Mouse (Mus musculus): ENCODE results near the gene Cstb. TPM values are rescaled to one million over a fixed set of nuclear protein-coding genes. Genes with fewer than 3 reads are reported as not detected.
A peak's percentile ranks its signal among the peaks of the same experiment; 100 is the strongest.

Gene Cstb
- total and polyA plus RNA-seq, 3 experiments, result 71.9 to 76.7 TPM; not detected in 1

- Histone ChIP-seq H3K36me3 (ENCODE audit: control insufficient read depth in 1 of 2, insufficient read depth in 2 of 2, low read length in 2 of 2) (peaks cover 3 to 6% of the 10 kb centered on the region in 2 experiments; a peak in 3 of 4 replicates), H3K9ac (ENCODE audit: control insufficient read depth, low read depth, low read length, poor library complexity, severe bottlenecking) (no peak overlapping the region), H3K27ac (ENCODE audit: control insufficient read depth, low read depth, low read length) (no peak overlapping the region), H3K4me1 (ENCODE audit: control insufficient read depth in 1 of 2, insufficient read depth in 2 of 2, low read length in 2 of 2) (peaks cover 0 to 18% of the 10 kb centered on the region in 2 experiments; a peak in 2 of 4 replicates), H3K4me3 (ENCODE audit: control insufficient read depth in 1 of 2, insufficient read depth in 1 of 2, low read depth in 2 of 2, low read length in 2 of 2) (no peak overlapping the region), H3K9me3 (replicated peaks; ENCODE audit: insufficient read depth, low read length) (no peaks in the 10 kb centered on the region), H3K79me2 (ENCODE audit: control insufficient read depth, insufficient read depth, low read length, poor library complexity) (no peaks in the 10 kb centered on the region), H3K27me3 (ENCODE audit: control insufficient read depth in 1 of 2, insufficient read depth in 2 of 2, low read length in 2 of 2) (no peaks in the 10 kb centered on the region)
- no peak for DNase-seq (ENCODE audit: low read depth, low spot score)
- TF ChIP-seq USF1 (IDR thresholded peaks at IDR 0.05; ENCODE audit: low read depth, low read length) (no peak), TAL1 (IDR thresholded peaks at IDR 0.05; ENCODE audit: low read length) (no peak), RAD21 (IDR thresholded peaks at IDR 0.05; ENCODE audit: low read depth, low read length) (no peak), CTCF (IDR thresholded peaks at IDR 0.05 in 2 of 3, conservative IDR thresholded peaks at IDR 0.05 in 1 of 3; ENCODE audit: control insufficient read depth in 1 of 3, insufficient read depth in 1 of 3, low read depth in 2 of 3, low read length in 3 of 3, poor library complexity in 1 of 3, severe bottlenecking in 1 of 3) (no peak), JUND (IDR thresholded peaks at IDR 0.05; ENCODE audit: low read depth, low read length) (no peak), TBP (IDR thresholded peaks at IDR 0.05; ENCODE audit: low read depth, low read length) (no peak), MYB (IDR thresholded peaks at IDR 0.05; ENCODE audit: low read depth, low read length) (no peak), MYC (IDR thresholded peaks at IDR 0.05; ENCODE audit: low read depth, low read length) (no peak), MEF2A (IDR thresholded peaks at IDR 0.05; ENCODE audit: extremely low read depth, insufficient replicate concordance, low read depth, low read length, poor library complexity, severe bottlenecking) (no peak), POLR2AphosphoS5 (IDR thresholded peaks at IDR 0.05; ENCODE audit: borderline replicate concordance, low read depth, low read length) (no peak), EP300 (IDR thresholded peaks at IDR 0.05; ENCODE audit: low read depth in 1 of 2, low read length in 2 of 2) (no peak), MAZ (IDR thresholded peaks at IDR 0.05; ENCODE audit: low read depth, low read length) (no peak), NRF1 (IDR thresholded peaks at IDR 0.05; ENCODE audit: insufficient read depth, low read depth, low read length, poor library complexity, severe bottlenecking) (no peak), MAX (IDR thresholded peaks at IDR 0.05; ENCODE audit: low read length) (no peak)
Measured at GRCm38 (mm10) chr10:78396625-78396885, 28.9 kb upstream of the Cstb start.

- Histone ChIP-seq H3K27ac (ENCODE audit: control insufficient read depth, low read depth, low read length) (peak overlapping the region; percentile 39), H3K9ac (ENCODE audit: control insufficient read depth, low read depth, low read length, poor library complexity, severe bottlenecking) (no peak overlapping the region), H3K9me3 (replicated peaks; ENCODE audit: insufficient read depth, low read length) (no peaks in the 10 kb centered on the region), H3K4me1 (ENCODE audit: control insufficient read depth in 1 of 2, insufficient read depth in 2 of 2, low read length in 2 of 2) (peaks cover 0 to 15% of the 10 kb centered on the region in 2 experiments; a peak in 2 of 4 replicates), H3K79me2 (ENCODE audit: control insufficient read depth, insufficient read depth, low read length, poor library complexity) (no peaks in the 10 kb centered on the region), H3K27me3 (ENCODE audit: control insufficient read depth in 1 of 2, insufficient read depth in 2 of 2, low read length in 2 of 2) (no peaks in the 10 kb centered on the region), H3K36me3 (ENCODE audit: control insufficient read depth in 1 of 2, insufficient read depth in 2 of 2, low read length in 2 of 2) (peaks cover 3 to 6% of the 10 kb centered on the region in 2 experiments), H3K4me3 (ENCODE audit: control insufficient read depth in 1 of 2, insufficient read depth in 1 of 2, low read depth in 2 of 2, low read length in 2 of 2) (no peak overlapping the region)
- DNase-seq (ENCODE audit: low read depth, low spot score), result peak; percentile 78
- TF ChIP-seq RAD21 (IDR thresholded peaks at IDR 0.05; ENCODE audit: low read depth, low read length) (no peak), POLR2AphosphoS2 (IDR thresholded peaks at IDR 0.05; ENCODE audit: low read length) (peak; percentile 51; the same call in 1 of the 2 replicates), TCF12 (IDR thresholded peaks at IDR 0.05; ENCODE audit: low read depth, low read length) (peak; percentile 54; the same call in 1 of the 2 replicates), CTCF (IDR thresholded peaks at IDR 0.05 in 2 of 3, conservative IDR thresholded peaks at IDR 0.05 in 1 of 3; ENCODE audit: control insufficient read depth in 1 of 3, insufficient read depth in 1 of 3, low read depth in 2 of 3, low read length in 3 of 3, poor library complexity in 1 of 3, severe bottlenecking in 1 of 3) (no peak), SMC3 (IDR thresholded peaks at IDR 0.05; ENCODE audit: low read depth, low read length) (no peak), ETS1 (IDR thresholded peaks at IDR 0.05; ENCODE audit: low read depth, low read length) (peak; percentile 74), ELF1 (IDR thresholded peaks at IDR 0.05; ENCODE audit: low read depth, low read length) (no peak), GABPA (IDR thresholded peaks at IDR 0.05; ENCODE audit: low read depth, low read length) (no peak), NRF1 (IDR thresholded peaks at IDR 0.05; ENCODE audit: insufficient read depth, low read depth, low read length, poor library complexity, severe bottlenecking) (peak; percentile 66), HCFC1 (IDR thresholded peaks at IDR 0.05; ENCODE audit: low read depth, low read length) (no peak), USF1 (IDR thresholded peaks at IDR 0.05; ENCODE audit: low read depth, low read length) (no peak; the same call in 1 of the 2 replicates), POLR2A (IDR thresholded peaks at IDR 0.05; ENCODE audit: control insufficient read depth in 1 of 2, insufficient read depth in 1 of 2, low read depth in 1 of 2, low read length in 2 of 2, poor library complexity in 1 of 2) (no peak), CHD2 (IDR thresholded peaks at IDR 0.05; ENCODE audit: low read length) (no peak), UBTF (IDR thresholded peaks at IDR 0.05; ENCODE audit: borderline replicate concordance, insufficient read depth, low read depth, low read length) (no peak), JUND (IDR thresholded peaks at IDR 0.05; ENCODE audit: low read depth, low read length) (no peak), KAT2A (conservative IDR thresholded peaks at IDR 0.05; ENCODE audit: low read depth, low read length) (no peak), GATA1 (IDR thresholded peaks at IDR 0.05; ENCODE audit: low read depth, low read length) (peak; percentile 55), ZKSCAN1 (IDR thresholded peaks at IDR 0.05; ENCODE audit: low read depth, low read length) (no peak), MXI1 (IDR thresholded peaks at IDR 0.05; ENCODE audit: low read depth, low read length) (no peak), MAX (IDR thresholded peaks at IDR 0.05; ENCODE audit: low read length) (no peak), CHD1 (IDR thresholded peaks at IDR 0.05; ENCODE audit: low read depth, low read length) (no peak), MEF2A (IDR thresholded peaks at IDR 0.05; ENCODE audit: extremely low read depth, insufficient replicate concordance, low read depth, low read length, poor library complexity, severe bottlenecking) (no peak), SIN3A (IDR thresholded peaks at IDR 0.05; ENCODE audit: low read length) (0 out of 2 replicates have a peak, but pooled peaks have one; percentile 13), TAL1 (IDR thresholded peaks at IDR 0.05; ENCODE audit: low read length) (no peak)
Measured at GRCm38 (mm10) chr10:78399090-78399657, 26.3 kb upstream of the Cstb start.
